Mouse (Mus musculus): ENCODE results near the gene Map4k1. TPM values are rescaled to one million over a fixed set of nuclear protein-coding genes. Genes with fewer than 3 reads are reported as not detected.

The Map4k1 gene
- polyA plus RNA-seq, 1 experiment from 2014 or later, result 12.1 TPM

DNA sequence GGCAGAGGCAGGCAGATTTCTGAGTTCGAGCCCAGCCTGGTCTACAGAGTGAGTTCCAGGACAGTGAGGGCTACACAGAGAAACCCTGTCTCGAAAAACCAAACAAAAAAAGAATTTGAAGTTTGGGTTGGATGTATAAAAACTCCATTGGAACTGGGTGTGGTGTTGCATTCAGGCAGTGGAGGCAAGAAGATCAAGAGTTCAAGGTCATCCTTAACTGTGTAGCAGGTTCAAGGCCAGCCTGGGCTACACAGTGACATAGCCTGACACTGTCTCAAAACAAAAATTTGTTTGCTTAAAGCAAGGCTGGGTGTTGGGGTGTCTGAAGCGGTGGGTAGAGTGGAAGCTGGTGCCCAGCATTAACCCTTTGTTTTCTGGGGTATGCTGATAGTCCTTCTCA, 11.6 kb downstream of the Map4k1 start:
- WGBS, result 83% methylated on average over 3 of the region's 3 CpGs
- Histone ChIP-seq H3K4me1 (ENCODE audit: control insufficient read depth, insufficient read depth, low read length) (no peaks in the 10 kb centered on the region), H3K4me2 (ENCODE audit: low read depth, severe bottlenecking) (no peak overlapping the region), H3K36me3 (ENCODE audit: control insufficient read depth, insufficient read depth, low read length) (no peaks in the 10 kb centered on the region), H3K27me3 (ENCODE audit: control insufficient read depth, insufficient read depth, low read length) (no peaks in the 10 kb centered on the region), H3K4me3 (ENCODE audit: low read depth, low read length) (no peak overlapping the region), H3K9me3 (ENCODE audit: control insufficient read depth, low read length) (no peaks in the 10 kb centered on the region), H3K27ac (replicated peaks; ENCODE audit: low read depth, low read length) (no peak overlapping the region), H3K9ac (ENCODE audit: low read length) (no peak overlapping the region)
- ATAC-seq (ENCODE audit: insufficient number of reproducible peaks, low FRiP score, low TSS enrichment, low read depth) (no peak), DNase-seq (ENCODE audit: low spot score) (no peak)

DNA sequence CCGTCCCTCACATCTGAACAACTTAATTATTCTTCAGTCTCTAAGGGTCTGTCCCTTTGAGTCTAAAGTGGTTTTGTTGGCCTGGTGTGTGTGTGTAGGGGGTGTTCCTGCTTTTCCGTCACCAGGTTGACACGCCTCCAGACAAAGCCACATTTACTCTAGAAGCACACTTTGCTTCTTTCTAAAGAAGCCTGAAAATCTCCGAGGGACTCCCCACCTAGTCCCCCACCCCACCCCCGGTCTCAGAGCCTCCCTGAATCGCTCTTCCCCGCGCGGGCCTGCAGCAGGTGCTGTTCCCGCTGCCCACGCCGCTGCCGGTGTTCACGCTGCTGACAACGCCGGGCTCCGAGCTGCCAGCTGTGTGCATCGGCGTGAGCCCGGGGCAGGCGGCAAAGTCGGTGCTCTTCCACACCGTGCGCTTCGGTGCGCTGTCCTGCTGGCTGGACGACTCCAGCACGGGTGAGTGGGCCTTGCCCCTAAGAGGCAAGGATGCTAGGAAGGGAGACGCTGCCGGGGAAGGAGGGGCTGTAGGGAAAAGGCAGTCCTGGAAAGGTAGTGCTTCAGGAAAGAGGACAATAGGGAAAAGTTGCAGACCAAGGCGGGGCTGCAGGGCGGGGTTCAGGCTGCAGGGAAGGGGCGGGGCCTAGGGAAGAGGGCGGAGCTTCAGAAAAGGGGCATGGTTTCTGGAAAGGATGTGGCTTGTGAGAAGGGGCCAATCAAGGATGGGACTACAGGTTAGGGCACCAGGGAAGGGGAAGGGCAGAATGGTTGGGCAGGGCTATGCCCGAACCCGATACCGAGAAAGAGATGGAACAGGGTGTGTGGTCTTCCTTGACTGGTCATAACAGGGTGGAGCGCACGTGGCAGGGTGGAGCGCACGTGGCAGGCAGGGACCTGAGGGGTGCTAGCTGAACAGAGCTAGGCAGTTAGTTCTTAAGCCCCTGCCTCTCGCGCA, 19.1 kb downstream of the Map4k1 start:
- ATAC-seq (ENCODE audit: insufficient number of reproducible peaks, low FRiP score, low TSS enrichment, low read depth) (peak; percentile 85), DNase-seq (ENCODE audit: low spot score) (peak; percentile 96)
- WGBS, result 6% methylated on average over 43 of the region's 43 CpGs
- Histone ChIP-seq H3K27ac (replicated peaks; ENCODE audit: low read depth, low read length) (peak overlapping the region; percentile 70; the same call in 1 of the 2 replicates), H3K27me3 (ENCODE audit: control insufficient read depth, insufficient read depth, low read length) (no peaks in the 10 kb centered on the region), H3K4me1 (ENCODE audit: control insufficient read depth, insufficient read depth, low read length) (0 out of 2 replicates have a peak, but pooled peaks cover 2% of the 10 kb centered on the region), H3K9me3 (ENCODE audit: control insufficient read depth, low read length) (no peaks in the 10 kb centered on the region), H3K9ac (ENCODE audit: low read length) (peak overlapping the region; percentile 76), H3K4me2 (ENCODE audit: low read depth, severe bottlenecking) (peak overlapping the region; percentile 89), H3K36me3 (ENCODE audit: control insufficient read depth, insufficient read depth, low read length) (no peaks in the 10 kb centered on the region), H3K4me3 (ENCODE audit: low read depth, low read length) (peak overlapping the region; percentile 47)

DNA sequence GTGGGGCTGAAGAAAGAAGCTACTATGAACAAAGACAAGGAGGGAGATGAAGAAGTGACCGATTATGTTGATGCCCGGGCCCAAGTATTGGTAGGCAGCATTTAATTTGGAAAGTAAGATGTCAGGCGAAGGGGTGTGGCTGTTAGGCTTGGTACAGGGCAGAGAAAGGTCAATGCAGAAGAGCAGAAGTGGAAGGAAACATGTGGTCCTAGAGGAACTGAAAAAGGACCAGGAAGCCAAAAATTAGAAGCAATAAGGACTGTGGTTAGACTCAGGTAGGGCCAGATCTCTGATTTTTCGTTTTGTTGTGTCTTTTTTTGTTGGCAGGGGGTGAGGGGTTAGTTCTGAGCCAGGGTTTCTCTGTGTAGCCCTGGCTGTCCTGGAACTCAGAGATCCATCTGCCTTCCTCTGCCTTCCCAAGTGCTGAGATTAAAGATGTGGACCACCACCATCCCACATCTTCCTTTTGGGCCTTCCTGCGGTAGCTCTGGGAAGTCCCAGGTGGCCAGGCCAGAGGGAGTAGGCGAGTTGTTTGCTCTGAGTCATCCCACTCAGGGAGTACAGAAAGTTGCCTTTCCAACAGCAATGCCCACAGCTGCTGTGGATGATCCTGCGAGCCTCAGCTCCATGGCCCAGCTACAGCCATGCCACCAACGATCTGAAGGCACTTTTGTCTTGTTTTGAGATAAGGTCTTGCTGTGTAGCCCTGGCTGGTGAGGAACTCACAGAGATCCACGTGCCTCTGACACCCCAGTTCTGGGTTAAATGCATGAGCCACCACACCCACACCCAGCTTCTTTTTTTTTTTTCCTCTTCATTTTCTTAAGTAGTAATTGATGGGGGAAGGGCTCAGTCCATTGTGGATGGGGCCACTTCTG, 25.6 kb downstream of the Map4k1 start:
- no peak overlapping the region for H3K9ac ChIP-seq (ENCODE audit: low read length)
- DNase-seq (ENCODE audit: low spot score) (no peak), ATAC-seq (ENCODE audit: insufficient number of reproducible peaks, low FRiP score, low TSS enrichment, low read depth) (no peak)
- 82% methylated on average over 9 of the region's 9 CpGs for WGBS
- H3K27ac ChIP-seq (replicated peaks; ENCODE audit: low read depth, low read length), result no peak overlapping the region
- H3K36me3 ChIP-seq (ENCODE audit: control insufficient read depth, insufficient read depth, low read length), result no peaks in the 10 kb centered on the region; the same call in 1 of the 2 replicates
- H3K4me3 ChIP-seq (ENCODE audit: low read depth, low read length), result no peak overlapping the region
- H3K27me3 ChIP-seq (ENCODE audit: control insufficient read depth, insufficient read depth, low read length), result no peaks in the 10 kb centered on the region
- no peak overlapping the region for H3K4me2 ChIP-seq (ENCODE audit: low read depth, severe bottlenecking)
- H3K4me1 ChIP-seq (ENCODE audit: control insufficient read depth, insufficient read depth, low read length), result no peaks in the 10 kb centered on the region
- no peaks in the 10 kb centered on the region for H3K9me3 ChIP-seq (ENCODE audit: control insufficient read depth, low read length)

DNA sequence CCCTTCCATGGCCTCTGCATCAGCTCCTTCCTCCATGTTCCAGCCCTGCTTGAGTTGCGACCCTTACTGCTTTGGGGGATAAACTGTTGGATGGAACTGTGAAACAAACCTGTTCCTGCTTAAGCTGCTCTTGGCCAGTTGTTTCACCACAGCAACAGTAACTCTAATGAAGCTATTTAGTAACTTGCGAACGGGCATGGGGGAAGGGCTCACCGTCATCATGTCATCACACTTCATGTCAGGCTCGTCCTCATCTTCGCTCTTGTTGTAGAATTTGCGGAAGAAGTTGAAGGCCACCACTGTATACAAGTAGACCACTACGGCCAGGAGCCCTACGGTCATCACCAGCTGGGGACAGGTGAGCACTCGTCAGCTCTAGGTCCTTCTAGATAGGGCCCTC, 26.3 kb downstream of the Map4k1 start:
- Histone ChIP-seq H3K4me2 (ENCODE audit: low read depth, severe bottlenecking) (no peak overlapping the region), H3K36me3 (ENCODE audit: control insufficient read depth, insufficient read depth, low read length) (no peaks in the 10 kb centered on the region; the same call in 1 of the 2 replicates), H3K9ac (ENCODE audit: low read length) (no peak overlapping the region), H3K4me3 (ENCODE audit: low read depth, low read length) (no peak overlapping the region), H3K9me3 (ENCODE audit: control insufficient read depth, low read length) (no peaks in the 10 kb centered on the region), H3K27me3 (ENCODE audit: control insufficient read depth, insufficient read depth, low read length) (no peaks in the 10 kb centered on the region), H3K27ac (replicated peaks; ENCODE audit: low read depth, low read length) (no peak overlapping the region), H3K4me1 (ENCODE audit: control insufficient read depth, insufficient read depth, low read length) (no peaks in the 10 kb centered on the region)
- ATAC-seq (ENCODE audit: insufficient number of reproducible peaks, low FRiP score, low TSS enrichment, low read depth) (no peak), DNase-seq (ENCODE audit: low spot score) (no peak)
- 92% methylated on average over 10 of the region's 10 CpGs for WGBS

DNA sequence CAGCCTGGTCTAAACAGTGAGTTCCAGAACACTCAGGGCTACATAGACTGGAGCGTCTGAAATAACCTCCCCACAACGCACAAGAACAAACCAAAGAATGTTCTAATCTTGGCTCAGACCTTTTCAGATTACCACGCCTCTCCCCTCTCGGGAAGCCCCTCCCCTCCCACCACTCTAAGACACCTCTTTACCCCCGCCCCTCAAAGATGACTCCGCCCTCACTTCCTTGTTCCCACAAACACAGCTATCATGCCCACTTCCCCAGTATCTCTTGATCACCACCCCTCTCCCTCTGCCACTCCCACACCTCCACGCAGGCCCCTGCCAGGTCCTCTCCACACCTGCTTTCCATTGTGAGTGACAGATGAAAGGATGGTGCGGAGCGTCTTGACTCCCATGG, 26.9 kb downstream of the Map4k1 start:
- Histone ChIP-seq H3K4me1 (ENCODE audit: control insufficient read depth, insufficient read depth, low read length) (no peaks in the 10 kb centered on the region), H3K27ac (replicated peaks; ENCODE audit: low read depth, low read length) (no peak overlapping the region), H3K4me2 (ENCODE audit: low read depth, severe bottlenecking) (no peak overlapping the region), H3K36me3 (ENCODE audit: control insufficient read depth, insufficient read depth, low read length) (no peaks in the 10 kb centered on the region; the same call in 1 of the 2 replicates), H3K9me3 (ENCODE audit: control insufficient read depth, low read length) (no peaks in the 10 kb centered on the region), H3K27me3 (ENCODE audit: control insufficient read depth, insufficient read depth, low read length) (no peaks in the 10 kb centered on the region), H3K4me3 (ENCODE audit: low read depth, low read length) (no peak overlapping the region), H3K9ac (ENCODE audit: low read length) (no peak overlapping the region)
- no peak for ATAC-seq (ENCODE audit: insufficient number of reproducible peaks, low FRiP score, low TSS enrichment, low read depth)
- DNase-seq (ENCODE audit: low spot score), result no peak
- 77% methylated on average over 9 of the region's 9 CpGs for WGBS

DNA sequence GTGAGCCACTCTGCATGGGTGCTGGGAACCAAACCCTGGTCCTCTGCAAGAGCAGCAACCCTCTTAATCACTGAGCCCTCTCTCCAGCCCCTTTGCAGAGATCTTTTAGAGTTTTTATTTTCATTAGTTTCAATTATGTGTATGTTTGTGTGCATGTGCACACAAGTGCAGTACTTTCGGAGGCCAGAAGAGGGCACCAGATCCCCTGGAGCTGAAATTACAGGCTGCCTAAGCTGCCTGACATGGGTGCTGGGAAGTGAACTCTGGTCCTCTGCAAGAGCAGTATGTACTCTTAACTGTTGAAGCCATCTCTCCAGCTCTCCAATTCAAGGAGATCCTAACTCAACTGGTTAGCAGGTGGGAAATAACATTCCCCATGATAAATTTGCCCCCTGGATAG, 33.1 kb downstream of the Map4k1 start:
- no peak for ATAC-seq (ENCODE audit: insufficient number of reproducible peaks, low FRiP score, low TSS enrichment, low read depth)
- Histone ChIP-seq H3K9ac (ENCODE audit: low read length) (no peak overlapping the region), H3K4me2 (ENCODE audit: low read depth, severe bottlenecking) (no peak overlapping the region), H3K36me3 (ENCODE audit: control insufficient read depth, insufficient read depth, low read length) (no peaks in the 10 kb centered on the region), H3K9me3 (ENCODE audit: control insufficient read depth, low read length) (peaks cover 5% of the 10 kb centered on the region; the same call in 1 of the 2 replicates), H3K27ac (replicated peaks; ENCODE audit: low read depth, low read length) (no peak overlapping the region), H3K4me3 (ENCODE audit: low read depth, low read length) (no peak overlapping the region), H3K4me1 (ENCODE audit: control insufficient read depth, insufficient read depth, low read length) (peaks cover 7% of the 10 kb centered on the region; the same call in 1 of the 2 replicates), H3K27me3 (ENCODE audit: control insufficient read depth, insufficient read depth, low read length) (peaks cover 24% of the 10 kb centered on the region)
- WGBS, result 95% methylated on average over 1 of the region's 1 CpGs
- no peak for DNase-seq (ENCODE audit: low spot score)

DNA sequence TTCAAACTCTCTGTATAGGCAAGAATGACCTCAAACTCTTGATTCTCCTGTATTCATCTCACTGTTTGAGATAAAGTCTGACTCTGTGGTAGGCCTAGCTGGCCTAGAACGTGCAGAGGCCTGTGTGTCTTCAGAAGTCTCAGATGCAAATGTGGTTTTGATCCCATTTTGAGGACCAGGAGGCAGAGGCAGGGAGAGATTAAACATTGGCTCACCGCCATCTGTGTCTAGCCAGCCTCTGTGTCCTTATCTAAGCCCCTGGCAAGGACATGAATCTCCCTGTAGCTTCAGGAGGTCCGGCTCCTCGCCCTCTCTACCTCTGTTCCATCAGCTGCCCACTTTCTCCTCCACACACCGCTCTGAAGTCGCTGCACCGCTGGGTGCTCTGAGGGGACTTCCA, 34.6 kb downstream of the Map4k1 start:
- H3K4me1 ChIP-seq (ENCODE audit: control insufficient read depth, insufficient read depth, low read length), result peaks cover 7% of the 10 kb centered on the region; the same call in 1 of the 2 replicates
- no peaks in the 10 kb centered on the region for H3K36me3 ChIP-seq (ENCODE audit: control insufficient read depth, insufficient read depth, low read length)
- peaks cover 5% of the 10 kb centered on the region; the same call in 1 of the 2 replicates for H3K9me3 ChIP-seq (ENCODE audit: control insufficient read depth, low read length)
- H3K27me3 ChIP-seq (ENCODE audit: control insufficient read depth, insufficient read depth, low read length), result peaks cover 35% of the 10 kb centered on the region
- no peak overlapping the region for H3K27ac ChIP-seq (replicated peaks; ENCODE audit: low read depth, low read length)
- H3K4me2 ChIP-seq (ENCODE audit: low read depth, severe bottlenecking), result no peak overlapping the region
- DNase-seq (ENCODE audit: low spot score), result no peak
- no peak overlapping the region for H3K9ac ChIP-seq (ENCODE audit: low read length)
- ATAC-seq (ENCODE audit: insufficient number of reproducible peaks, low FRiP score, low TSS enrichment, low read depth), result no peak
- WGBS, result 87% methylated on average over 7 of the region's 7 CpGs
- H3K4me3 ChIP-seq (ENCODE audit: low read depth, low read length), result no peak overlapping the region

DNA sequence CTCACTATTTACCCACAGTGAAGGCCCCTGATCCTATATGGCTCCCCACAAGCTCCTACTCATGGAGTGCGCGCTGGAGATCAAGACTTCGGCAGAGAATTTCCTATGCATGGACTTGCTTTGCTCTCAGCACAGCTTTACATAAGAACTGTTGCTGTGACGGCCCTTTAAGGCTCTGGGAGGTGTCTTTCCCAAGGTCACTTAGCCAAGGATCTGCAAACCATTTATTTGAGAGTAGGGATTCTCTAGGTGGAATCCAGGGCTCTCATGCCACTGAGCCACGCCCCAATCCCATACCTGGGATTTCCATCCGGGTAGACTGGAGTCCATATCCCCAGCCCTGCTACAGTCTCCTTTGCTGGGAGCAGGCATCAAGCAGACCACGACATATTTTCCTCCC, 35.4 kb downstream of the Map4k1 start:
- 85% methylated on average over 7 of the region's 7 CpGs for WGBS
- ATAC-seq (ENCODE audit: insufficient number of reproducible peaks, low FRiP score, low TSS enrichment, low read depth), result no peak
- H3K4me1 ChIP-seq (ENCODE audit: control insufficient read depth, insufficient read depth, low read length), result peaks cover 7% of the 10 kb centered on the region; the same call in 1 of the 2 replicates
- no peak overlapping the region for H3K9ac ChIP-seq (ENCODE audit: low read length)
- no peak for DNase-seq (ENCODE audit: low spot score)
- H3K27me3 ChIP-seq (ENCODE audit: control insufficient read depth, insufficient read depth, low read length), result peaks cover 35% of the 10 kb centered on the region
- no peak overlapping the region for H3K4me2 ChIP-seq (ENCODE audit: low read depth, severe bottlenecking)
- H3K9me3 ChIP-seq (ENCODE audit: control insufficient read depth, low read length), result peaks cover 5% of the 10 kb centered on the region; the same call in 1 of the 2 replicates
- no peaks in the 10 kb centered on the region for H3K36me3 ChIP-seq (ENCODE audit: control insufficient read depth, insufficient read depth, low read length)
- no peak overlapping the region for H3K27ac ChIP-seq (replicated peaks; ENCODE audit: low read depth, low read length)
- no peak overlapping the region for H3K4me3 ChIP-seq (ENCODE audit: low read depth, low read length)
